Mouse (Mus musculus) ovary, postnatal 36 days (tissue): ENCODE measurements at regions not wholly inside any gene's neighbourhood (a gene's known extent, or its start where the extent isn't known, plus 50 kb on each side); places are given as distances from the start of the nearest gene placed in this dataset.

Experiments used
- DNase-seq: peaks from one replicate; pipeline ENCODE4 v3.0.0; 2022; ENCODE audit warnings: low spot score, mixed read lengths

- no peak for DNase-seq
Observed at GRCm38 (mm10) chr1:14421030-14421429, 1672.1 kb downstream of the 4930444P10Rik start.

DNA sequence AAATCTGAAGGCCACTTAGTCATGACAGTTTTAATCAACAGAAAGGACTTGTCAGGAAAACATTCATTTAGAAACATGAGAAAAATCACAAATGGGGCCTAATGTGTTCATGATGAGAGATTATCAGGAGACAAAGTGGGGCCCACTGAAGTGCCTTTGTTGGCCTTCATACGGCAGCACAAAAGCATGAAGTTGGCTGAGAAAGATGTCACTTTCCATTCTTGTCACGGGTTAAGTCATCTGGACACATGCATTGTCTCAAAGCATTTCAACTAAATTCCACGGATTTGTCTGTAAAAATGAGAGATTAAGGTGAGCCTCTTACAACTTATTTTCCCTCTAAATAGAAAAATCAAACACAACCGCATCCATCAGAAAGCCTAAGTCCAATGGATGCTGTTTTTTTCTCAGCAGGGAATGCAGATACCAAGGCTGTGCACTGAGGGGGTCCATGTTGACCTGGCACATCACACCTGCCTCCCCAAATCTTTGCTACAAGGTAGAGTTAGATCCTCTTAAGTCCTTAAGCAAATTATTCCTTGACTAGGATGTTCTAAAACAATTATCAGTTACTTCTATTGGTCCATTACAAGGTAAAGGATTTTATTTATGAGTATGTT, 1679.2 kb downstream of the 4930444P10Rik start:
- DNase-seq, result no peak

GRCm38 (mm10) chr1:14369957-14370833, 1722.9 kb downstream of the 4930444P10Rik start:
- DNase-seq, result no peak

DNA sequence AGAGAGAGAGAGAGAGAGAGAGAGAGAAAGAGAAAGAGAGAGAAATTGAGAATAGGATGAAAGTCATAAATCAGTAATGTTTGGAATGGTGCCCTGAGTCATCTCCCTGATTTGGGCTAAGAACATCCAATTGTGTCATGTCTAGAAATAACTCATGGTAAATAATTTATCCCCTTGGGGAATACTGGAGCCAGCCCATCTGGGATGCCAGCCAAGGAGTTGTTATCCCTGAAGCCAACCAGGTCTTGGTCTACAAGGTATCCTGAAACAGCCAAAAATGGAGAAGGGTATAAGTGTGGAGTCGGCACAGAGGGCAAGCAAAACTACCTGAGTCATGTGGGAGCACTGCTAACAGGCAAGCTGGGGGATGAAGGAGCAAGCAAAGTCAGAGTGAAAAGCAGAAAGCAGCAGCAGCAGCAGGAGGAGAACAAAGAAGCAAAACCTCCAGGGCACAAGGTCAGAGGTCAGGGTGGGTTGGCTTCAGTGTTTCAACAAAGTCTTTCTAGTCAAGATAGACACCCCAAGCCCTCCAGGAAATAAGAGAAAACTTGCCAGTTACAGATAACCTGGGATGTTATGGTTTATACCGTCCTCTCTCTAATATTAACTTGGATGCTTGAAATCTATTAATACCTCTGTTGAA, 1733.0 kb downstream of the 4930444P10Rik start:
- DNase-seq, result no peak
